Mouse (Mus musculus) olfactory bulb, adult 2 months (tissue): ENCODE results near the gene Usp46.

Experiments used
- CTCF ChIP-seq: fragments of 200-500 bp; IDR thresholded peaks from 2 replicates; pipeline ENCODE4 v1.5.1; 2012; ENCODE audit warnings: low read depth, mild to moderate bottlenecking, low read length, moderate library complexity; ENCODE audit not compliant: insufficient read depth
- POLR2A ChIP-seq: fragments of 200-500 bp; IDR thresholded peaks from 2 replicates; pipeline ENCODE4 v1.6.1; 2012; ENCODE audit warnings: mild to moderate bottlenecking, low read depth, low read length, moderate library complexity; ENCODE audit not compliant: insufficient read depth

DNA sequence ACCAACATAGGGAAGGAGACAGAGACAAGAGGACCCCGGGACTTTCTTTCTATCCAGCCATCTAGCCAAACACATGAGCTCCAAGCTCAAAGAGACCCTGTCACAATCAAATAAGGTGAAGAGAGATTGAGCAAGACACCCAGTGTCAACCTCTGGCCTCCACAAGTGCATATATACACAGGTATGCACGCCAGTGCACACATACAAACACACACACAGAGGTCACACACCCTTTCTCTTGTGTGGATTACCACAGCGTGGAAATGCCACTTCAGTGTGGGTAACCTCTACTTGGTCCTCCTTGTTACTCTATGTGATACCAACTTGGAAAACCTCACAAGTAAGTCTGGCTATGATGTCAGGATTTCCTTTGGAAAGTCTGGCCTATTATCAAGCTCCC lies 78.7 kb downstream of the Usp46 start:
- TF ChIP-seq CTCF (no peak), POLR2A (no peak)
